Mouse (Mus musculus): Measurements from ENCODE around the gene Sympk. TPM values are rescaled to one million over a fixed set of nuclear protein-coding genes. Genes with fewer than 3 reads are reported as not detected.

The Sympk gene
- total and polyA plus RNA-seq, 3 experiments: 122 to 226 TPM; not detected in 1

- H3K4me1 ChIP-seq (ENCODE audit: control insufficient read depth in 1 of 2, insufficient read depth in 2 of 2, low read length in 2 of 2): peaks cover 5 to 14% of the 10 kb centered on the region in 2 experiments
- H3K9me3 ChIP-seq (replicated peaks; ENCODE audit: insufficient read depth, low read length): no peaks in the 10 kb centered on the region
- H3K36me3 ChIP-seq (ENCODE audit: control insufficient read depth in 1 of 2, insufficient read depth in 2 of 2, low read length in 2 of 2): peaks cover 0 to 8% of the 10 kb centered on the region in 2 experiments; a peak in 2 of 4 replicates
- no peaks in the 10 kb centered on the region for H3K27me3 ChIP-seq (ENCODE audit: control insufficient read depth in 1 of 2, insufficient read depth in 2 of 2, low read length in 2 of 2)
- no peak overlapping the region for H3K9ac ChIP-seq (ENCODE audit: control insufficient read depth, low read depth, low read length, poor library complexity, severe bottlenecking)
- TF ChIP-seq BHLHE40 (IDR thresholded peaks at IDR 0.05; ENCODE audit: borderline replicate concordance, low read depth, low read length) (no peak), EP300 (IDR thresholded peaks at IDR 0.05; ENCODE audit: low read depth in 1 of 2, low read length in 2 of 2) (no peak), GABPA (IDR thresholded peaks at IDR 0.05; ENCODE audit: low read depth, low read length) (no peak), ZMIZ1 (IDR thresholded peaks at IDR 0.05; ENCODE audit: low read depth, low read length) (no peak), MYC (IDR thresholded peaks at IDR 0.05; ENCODE audit: low read depth, low read length) (no peak), TAL1 (IDR thresholded peaks at IDR 0.05; ENCODE audit: low read length) (no peak), MAX (IDR thresholded peaks at IDR 0.05; ENCODE audit: low read length) (no peak), USF2 (IDR thresholded peaks at IDR 0.05; ENCODE audit: borderline replicate concordance in 1 of 2, insufficient read depth in 1 of 2, low read depth in 1 of 2, low read length in 2 of 2) (no peak), POLR2AphosphoS2 (IDR thresholded peaks at IDR 0.05; ENCODE audit: low read length) (no peak), KAT2A (conservative IDR thresholded peaks at IDR 0.05; ENCODE audit: low read depth, low read length) (no peak), NELFE (IDR thresholded peaks at IDR 0.05; ENCODE audit: low read depth, low read length) (no peak)
- no peaks in the 10 kb centered on the region for H3K79me2 ChIP-seq (ENCODE audit: control insufficient read depth, insufficient read depth, low read length, poor library complexity)
- no peak overlapping the region for H3K27ac ChIP-seq (ENCODE audit: control insufficient read depth, low read depth, low read length)
- no peak overlapping the region for H3K4me3 ChIP-seq (ENCODE audit: control insufficient read depth in 1 of 2, insufficient read depth in 1 of 2, low read depth in 2 of 2, low read length in 2 of 2)
- no peak for DNase-seq (ENCODE audit: low read depth, low spot score)
Measured at GRCm38 (mm10) chr7:19084921-19085473, 60.8 kb downstream of the Sympk start.

- TF ChIP-seq MAZ (IDR thresholded peaks at IDR 0.05; ENCODE audit: low read depth, low read length) (0 out of 2 replicates have a peak, but pooled peaks have one; percentile 22), SIN3A (IDR thresholded peaks at IDR 0.05; ENCODE audit: low read length) (no peak), MXI1 (IDR thresholded peaks at IDR 0.05; ENCODE audit: low read depth, low read length) (no peak), NRF1 (IDR thresholded peaks at IDR 0.05; ENCODE audit: insufficient read depth, low read depth, low read length, poor library complexity, severe bottlenecking) (no peak)
- H3K79me2 ChIP-seq (ENCODE audit: control insufficient read depth, insufficient read depth, low read length, poor library complexity): no peaks in the 10 kb centered on the region
- peaks cover 5 to 14% of the 10 kb centered on the region in 2 experiments for H3K4me1 ChIP-seq (ENCODE audit: control insufficient read depth in 1 of 2, insufficient read depth in 2 of 2, low read length in 2 of 2)
- H3K36me3 ChIP-seq (ENCODE audit: control insufficient read depth in 1 of 2, insufficient read depth in 2 of 2, low read length in 2 of 2): peaks cover 0 to 8% of the 10 kb centered on the region in 2 experiments; a peak in 2 of 4 replicates
- DNase-seq (ENCODE audit: low read depth, low spot score): no peak
- H3K9ac ChIP-seq (ENCODE audit: control insufficient read depth, low read depth, low read length, poor library complexity, severe bottlenecking): no peak overlapping the region
- H3K27me3 ChIP-seq (ENCODE audit: control insufficient read depth in 1 of 2, insufficient read depth in 2 of 2, low read length in 2 of 2): no peaks in the 10 kb centered on the region
- no peak overlapping the region for H3K4me3 ChIP-seq (ENCODE audit: control insufficient read depth in 1 of 2, insufficient read depth in 1 of 2, low read depth in 2 of 2, low read length in 2 of 2)
- H3K27ac ChIP-seq (ENCODE audit: control insufficient read depth, low read depth, low read length): no peak overlapping the region
- H3K9me3 ChIP-seq (replicated peaks; ENCODE audit: insufficient read depth, low read length): no peaks in the 10 kb centered on the region
Measured at GRCm38 (mm10) chr7:19085495-19085894, 61.3 kb downstream of the Sympk start.

Measured in MEL (cell line).